Mouse (Mus musculus) embryonic fibroblast, embryonic 13.5 days (primary cell): ENCODE measurements at regions not wholly inside any gene's neighbourhood (a gene's known extent, or its start where the extent isn't known, plus 50 kb on each side); places are given as distances from the start of the nearest gene placed in this dataset.

Experiments used
- CTCF ChIP-seq: IDR thresholded peaks from 2 replicates; pipeline ENCODE4 v1.5.1; 2011; ENCODE audit warnings: mild to moderate bottlenecking, control low read depth, low read length, moderate library complexity, borderline replicate concordance; ENCODE audit not compliant: insufficient read depth
- POLR2A ChIP-seq: IDR thresholded peaks from 2 replicates; pipeline ENCODE4 v1.6.1; 2011; ENCODE audit warnings: low read depth, mild to moderate bottlenecking, control low read depth, low read length, moderate library complexity

GRCm38 (mm10) chr5:102267150-102267549, 197.4 kb upstream of the Wdfy3 start:
- TF ChIP-seq POLR2A (no peak), CTCF (no peak)
